Mouse (Mus musculus): ENCODE measurements around the gene Gna13.

DNA sequence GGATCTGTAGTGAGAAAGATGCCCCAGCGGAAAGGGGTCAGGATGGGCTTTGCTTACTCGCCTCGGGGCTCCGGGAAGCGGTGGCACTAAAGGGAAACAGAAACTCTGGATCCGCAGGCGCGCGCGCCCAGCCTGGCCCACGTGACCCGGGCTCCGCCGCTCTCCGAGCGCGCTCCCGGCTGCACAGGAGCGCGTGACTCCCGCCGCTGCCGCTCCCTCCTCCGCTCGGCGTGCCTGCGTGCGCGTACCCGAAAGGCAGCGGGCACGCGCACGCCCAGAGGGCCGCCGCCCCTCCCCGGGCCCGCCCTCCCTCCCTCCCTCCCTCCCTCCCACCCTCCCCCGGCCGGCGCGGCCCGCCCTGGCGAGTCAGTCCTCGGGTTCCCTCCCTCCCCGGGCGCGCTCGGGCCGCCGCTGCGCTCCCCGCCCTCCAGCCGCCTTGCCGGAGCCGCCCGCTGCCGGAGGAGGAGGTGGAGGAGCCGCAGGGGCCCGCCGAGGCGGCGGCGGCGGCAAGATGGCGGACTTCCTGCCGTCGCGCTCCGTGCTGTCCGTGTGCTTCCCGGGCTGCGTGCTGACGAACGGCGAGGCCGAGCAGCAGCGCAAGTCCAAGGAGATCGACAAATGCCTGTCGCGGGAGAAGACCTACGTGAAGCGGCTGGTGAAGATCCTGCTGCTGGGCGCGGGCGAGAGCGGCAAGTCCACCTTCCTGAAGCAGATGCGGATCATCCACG, at the start of gene Gna13:
- TF ChIP-seq CTCF (IDR thresholded peaks at IDR 0.05; ENCODE audit: low read depth) (no peak), EP300 (optimal IDR thresholded peaks at IDR 0.05) (no peak)
